Mouse (Mus musculus) neural tube, embryonic 13.5 days (tissue): ENCODE results near the gene Mpv17l. TPM values are rescaled to one million over a fixed set of nuclear protein-coding genes. Genes with fewer than 3 reads are reported as not detected.
"Not testable (repeated sequence)": the region's sequence is repeated elsewhere in the genome, so short reads cannot be mapped to it uniquely, and the experiment has no call there.

Experiments
- ATAC-seq: fragments of 200-750 bp; cut with Nextera tagmentation; 2 replicates; pipeline ENCODE4 v1.8.0; 2017; ENCODE audit warnings: low read depth, mild to moderate bottlenecking, moderate TSS enrichment, moderate library complexity
- H3K27ac ChIP-seq: fragments of 300-500 bp; sonication (generic); replicated peaks from 2 replicates; pipeline ENCODE4 v1.5.1; 2015; ENCODE audit warnings: moderate library complexity, mild to moderate bottlenecking, inconsistent platforms
- H3K27me3 ChIP-seq: fragments of 300-500 bp; sonication (generic); 2 replicates; pipeline ENCODE4 v1.6.1; 2015; ENCODE audit warnings: mild to moderate bottlenecking, inconsistent platforms
- H3K36me3 ChIP-seq: fragments of 300-500 bp; sonication (generic); 2 replicates; pipeline ENCODE4 v1.6.1; 2015; ENCODE audit warnings: mild to moderate bottlenecking, inconsistent platforms
- H3K4me1 ChIP-seq: fragments of 300-500 bp; sonication (generic); replicated peaks from 2 replicates; pipeline ENCODE4 v1.6.1; 2015; ENCODE audit warnings: inconsistent platforms
- H3K4me2 ChIP-seq: fragments of 300-500 bp; sonication (generic); 2 replicates; pipeline ENCODE4 v1.6.1; 2015; ENCODE audit warnings: inconsistent platforms, mild to moderate bottlenecking, moderate library complexity
- H3K4me3 ChIP-seq: fragments of 300-500 bp; sonication (generic); 2 replicates; pipeline ENCODE4 v1.5.1; 2015; ENCODE audit warnings: mild to moderate bottlenecking, inconsistent platforms
- H3K9ac ChIP-seq: fragments of 300-500 bp; sonication (generic); 2 replicates; pipeline ENCODE4 v1.6.1; 2015; ENCODE audit warnings: moderate library complexity, mild to moderate bottlenecking, inconsistent platforms
- H3K9me3 ChIP-seq: fragments of 300-500 bp; sonication (generic); 2 replicates; pipeline ENCODE4 v1.6.1; 2016; ENCODE audit warnings: inconsistent platforms
- WGBS: fragments of 180-500 bp; shearing (Covaris S2); methylation state at CpG from one replicate; pipeline ENCODE4 v1.1.7; 2015; 5-methylcytosine and 5-hydroxymethylcytosine counted together
- polyA plus RNA-seq: library from polyadenylated mRNA; unstranded; fragments of >200 nt; fragmentation: Nextera tagmentation; extraction: Ambion mirVana; gene quantifications from 2 replicates; pipeline ENCODE4 v1.2.1, GENCODE M21; 2015

Gene Mpv17l
- polyA plus RNA-seq, 1 experiment from 2014 or later, result 17.7 TPM

GRCm38 (mm10) chr16:13940847-13941395 is 38.0 kb downstream of the Mpv17l start:
- WGBS, result 2% methylated on average over 34 of the region's 34 CpGs
- peaks cover 14% of the 10 kb centered on the region for H3K4me1 ChIP-seq
- 0 out of 2 replicates have a peak overlapping the region, but pooled peaks have one; percentile 3 for H3K27ac ChIP-seq
- H3K27me3 ChIP-seq, result peaks cover 9% of the 10 kb centered on the region; the same call in 1 of the 2 replicates
- peak overlapping the region; percentile 74 for H3K9ac ChIP-seq
- H3K9me3 ChIP-seq, result no peaks in the 10 kb centered on the region
- H3K4me2 ChIP-seq, result peak overlapping the region; percentile 87
- peak; percentile 88 for ATAC-seq
- peak overlapping the region; percentile 51 for H3K4me3 ChIP-seq
- H3K36me3 ChIP-seq, result no peaks in the 10 kb centered on the region

- H3K9me3 ChIP-seq, result no peaks in the 10 kb centered on the region
- H3K9ac ChIP-seq, result no peak overlapping the region
- peaks cover 9% of the 10 kb centered on the region; the same call in 1 of the 2 replicates for H3K27me3 ChIP-seq
- no peak for ATAC-seq
- H3K27ac ChIP-seq, result no peak overlapping the region
- H3K4me2 ChIP-seq, result no peak overlapping the region
- no peak overlapping the region for H3K4me3 ChIP-seq
- no peaks in the 10 kb centered on the region for H3K36me3 ChIP-seq
- 62% methylated on average over 4 of the region's 4 CpGs for WGBS
- H3K4me1 ChIP-seq, result peaks cover 14% of the 10 kb centered on the region
Observed at GRCm38 (mm10) chr16:13944178-13944577, 41.2 kb downstream of the Mpv17l start.

- H3K4me2 ChIP-seq, result no peak overlapping the region
- peaks cover 9% of the 10 kb centered on the region; the same call in 1 of the 2 replicates for H3K27me3 ChIP-seq
- no peak overlapping the region for H3K27ac ChIP-seq
- peaks cover 14% of the 10 kb centered on the region for H3K4me1 ChIP-seq
- 91% methylated on average over 5 of the region's 5 CpGs for WGBS
- no peaks in the 10 kb centered on the region for H3K36me3 ChIP-seq
- no peaks in the 10 kb centered on the region for H3K9me3 ChIP-seq
- H3K9ac ChIP-seq, result no peak overlapping the region
- no peak overlapping the region for H3K4me3 ChIP-seq
- ATAC-seq, result no peak
Observed at GRCm38 (mm10) chr16:13944752-13945151, 41.8 kb downstream of the Mpv17l start.

- Histone ChIP-seq H3K4me1 (peaks cover 12% of the 10 kb centered on the region), H3K9me3 (no peaks in the 10 kb centered on the region), H3K4me3 (no peak overlapping the region), H3K9ac (no peak overlapping the region), H3K27me3 (peaks cover 9% of the 10 kb centered on the region; the same call in 1 of the 2 replicates), H3K27ac (no peak overlapping the region), H3K4me2 (no peak overlapping the region), H3K36me3 (no peaks in the 10 kb centered on the region)
- WGBS, result 80% methylated on average over 4 of the region's 4 CpGs
- ATAC-seq, result no peak
Observed at GRCm38 (mm10) chr16:13945153-13945552, 42.2 kb downstream of the Mpv17l start.

- H3K4me3 ChIP-seq, result no peak overlapping the region
- no peak overlapping the region for H3K27ac ChIP-seq
- WGBS, result 97% methylated on average over 1 of the region's 1 CpGs
- H3K9me3 ChIP-seq, result no peaks in the 10 kb centered on the region
- ATAC-seq, result no peak
- H3K4me1 ChIP-seq, result peaks cover 3% of the 10 kb centered on the region
- H3K9ac ChIP-seq, result no peak overlapping the region
- H3K36me3 ChIP-seq, result no peaks in the 10 kb centered on the region
- peaks cover 8% of the 10 kb centered on the region; the same call in 1 of the 2 replicates for H3K27me3 ChIP-seq
- no peak overlapping the region for H3K4me2 ChIP-seq
Observed at GRCm38 (mm10) chr16:13946306-13946705, 43.3 kb downstream of the Mpv17l start.

- Histone ChIP-seq H3K9ac (no peak overlapping the region), H3K4me2 (no peak overlapping the region), H3K4me3 (no peak overlapping the region), H3K9me3 (no peaks in the 10 kb centered on the region), H3K4me1 (no peaks in the 10 kb centered on the region), H3K36me3 (no peaks in the 10 kb centered on the region), H3K27me3 (no peaks in the 10 kb centered on the region), H3K27ac (no peak overlapping the region)
- 67% methylated on average over 3 of the region's 3 CpGs for WGBS
- ATAC-seq, result no peak
Observed at GRCm38 (mm10) chr16:13951245-13951644, 48.3 kb downstream of the Mpv17l start.

GRCm38 (mm10) chr16:13962053-13962452 is 59.1 kb downstream of the Mpv17l start:
- Histone ChIP-seq H3K9ac (no peak overlapping the region), H3K27ac (no peak overlapping the region), H3K27me3 (no peaks in the 10 kb centered on the region), H3K9me3 (no peaks in the 10 kb centered on the region), H3K36me3 (no peaks in the 10 kb centered on the region), H3K4me3 (no peak overlapping the region), H3K4me2 (no peak overlapping the region), H3K4me1 (no peaks in the 10 kb centered on the region)
- WGBS, result 41% methylated on average over 1 of the region's 1 CpGs
- ATAC-seq, result no peak

GRCm38 (mm10) chr16:13969096-13969495 is 66.1 kb downstream of the Mpv17l start:
- Histone ChIP-seq H3K36me3 (no peaks in the 10 kb centered on the region), H3K4me2 (no peak overlapping the region), H3K9me3 (no peaks in the 10 kb centered on the region), H3K9ac (no peak overlapping the region), H3K4me1 (no peaks in the 10 kb centered on the region), H3K27ac (no peak overlapping the region), H3K4me3 (no peak overlapping the region), H3K27me3 (no peaks in the 10 kb centered on the region)
- no peak for ATAC-seq
- 97% methylated on average over 1 of the region's 1 CpGs for WGBS

GRCm38 (mm10) chr16:13972051-13972450 is 69.1 kb downstream of the Mpv17l start:
- no peaks in the 10 kb centered on the region for H3K9me3 ChIP-seq
- WGBS, result 90% methylated on average over 8 of the region's 8 CpGs
- H3K4me3 ChIP-seq, result no peak overlapping the region
- no peak overlapping the region for H3K9ac ChIP-seq
- ATAC-seq, result no peak
- no peaks in the 10 kb centered on the region for H3K4me1 ChIP-seq
- no peak overlapping the region for H3K4me2 ChIP-seq
- no peak overlapping the region for H3K27ac ChIP-seq
- H3K36me3 ChIP-seq, result no peaks in the 10 kb centered on the region
- H3K27me3 ChIP-seq, result no peaks in the 10 kb centered on the region

- H3K4me1 ChIP-seq, H3K4me3 ChIP-seq, H3K27ac ChIP-seq, H3K27me3 ChIP-seq, H3K9ac ChIP-seq, H3K36me3 ChIP-seq, ATAC-seq, H3K9me3 ChIP-seq, H3K4me2 ChIP-seq: not testable (repeated sequence)
- 66% methylated on average over 4 of the region's 4 CpGs for WGBS
Observed at GRCm38 (mm10) chr16:13976358-13976896, 73.5 kb downstream of the Mpv17l start.

GRCm38 (mm10) chr16:13977026-13977425 is 74.1 kb downstream of the Mpv17l start:
- H3K27ac ChIP-seq, result not testable (repeated sequence)

GRCm38 (mm10) chr16:13981726-13982125 is 78.8 kb downstream of the Mpv17l start:
- WGBS, result 72% methylated on average over 3 of the region's 3 CpGs
- ATAC-seq, H3K4me3 ChIP-seq, H3K9me3 ChIP-seq, H3K9ac ChIP-seq, H3K4me2 ChIP-seq, H3K27ac ChIP-seq, H3K4me1 ChIP-seq, H3K36me3 ChIP-seq, H3K27me3 ChIP-seq: not testable (repeated sequence)

More at GRCm38 (mm10) chr16:13977026-13977425, 74.1 kb downstream of the Mpv17l start:
- ATAC-seq, H3K4me3 ChIP-seq, H3K36me3 ChIP-seq, H3K4me2 ChIP-seq, H3K9ac ChIP-seq, H3K27me3 ChIP-seq, H3K4me1 ChIP-seq, H3K9me3 ChIP-seq: not testable (repeated sequence)
- WGBS, result 44% methylated on average over 1 of the region's 1 CpGs

GRCm38 (mm10) chr16:13983161-13983560 is 80.2 kb downstream of the Mpv17l start:
- peaks cover 8% of the 10 kb centered on the region for H3K4me1 ChIP-seq
- H3K4me3 ChIP-seq, result no peak overlapping the region
- H3K27me3 ChIP-seq, result no peaks in the 10 kb centered on the region
- no peaks in the 10 kb centered on the region for H3K36me3 ChIP-seq
- H3K27ac ChIP-seq, result no peak overlapping the region
- no peaks in the 10 kb centered on the region for H3K9me3 ChIP-seq
- WGBS, result 81% methylated on average over 5 of the region's 5 CpGs
- H3K4me2 ChIP-seq, result no peak overlapping the region
- H3K9ac ChIP-seq, result no peak overlapping the region
- no peak for ATAC-seq
